Mouse (Mus musculus) MEL (cell line): ENCODE results near the gene Tbc1d24. TPM values are rescaled to one million over a fixed set of nuclear protein-coding genes. Genes with fewer than 3 reads are reported as not detected.

Source experiments
- DNase-seq: peaks from one replicate; pipeline ENCODE4 v3.0.0; 2011; ENCODE audit warnings: low read depth, low spot score
- H3K27ac ChIP-seq: 2 replicates; pipeline ENCODE4 v1.5.1; 2012; ENCODE audit warnings: low read depth, mild to moderate bottlenecking, control low read depth, low read length, moderate library complexity; ENCODE audit not compliant: control insufficient read depth
- H3K27me3 ChIP-seq, 2 experiments: fragments of 150-350 bp in 1 of 2; sonication (generic) in 1 of 2; 2 replicates each; pipeline ENCODE4 v1.6.1; 2012; ENCODE audit warnings: low read length in 2 of 2, mild to moderate bottlenecking in 2 of 2, improper control_type of control experiment in 1 of 2, moderate library complexity in 1 of 2; ENCODE audit not compliant: insufficient read depth in 2 of 2, control insufficient read depth in 1 of 2
- H3K36me3 ChIP-seq, 2 experiments: 2 replicates each; pipeline ENCODE4 v1.6.1; 2012 to 2014; ENCODE audit warnings: low read length in 2 of 2, improper control_type of control experiment in 1 of 2, inconsistent platforms in 1 of 2, mild to moderate bottlenecking in 1 of 2; ENCODE audit not compliant: insufficient read depth in 2 of 2, control insufficient read depth in 1 of 2
- H3K4me1 ChIP-seq, 2 experiments: fragments of 150-350 bp in 1 of 2; sonication (generic) in 1 of 2; 2 replicates each; pipeline ENCODE4 v1.6.1; 2012; ENCODE audit warnings: low read length in 2 of 2, improper control_type of control experiment in 1 of 2, mild to moderate bottlenecking in 1 of 2; ENCODE audit not compliant: insufficient read depth in 2 of 2, control insufficient read depth in 1 of 2
- H3K4me3 ChIP-seq, 2 experiments: fragments of 150-350 bp in 1 of 2; sonication (generic) in 1 of 2; 2 replicates each; pipeline ENCODE4 v1.5.1; 2012; ENCODE audit warnings: low read depth in 2 of 2, low read length in 2 of 2, mild to moderate bottlenecking in 2 of 2, moderate library complexity in 2 of 2, control low read depth in 1 of 2, improper control_type of control experiment in 1 of 2; ENCODE audit not compliant: control insufficient read depth in 1 of 2, insufficient read depth in 1 of 2
- H3K79me2 ChIP-seq: 2 replicates; pipeline ENCODE4 v1.6.1; 2012; ENCODE audit warnings: mild to moderate bottlenecking, low read length, moderate library complexity; ENCODE audit not compliant: control insufficient read depth, poor library complexity, insufficient read depth
- H3K9ac ChIP-seq: 2 replicates; pipeline ENCODE4 v1.6.1; 2012; ENCODE audit warnings: low read depth, mild to moderate bottlenecking, control low read depth, low read length, moderate library complexity; ENCODE audit not compliant: control insufficient read depth, poor library complexity, severe bottlenecking
- H3K9me3 ChIP-seq: fragments of 150-350 bp; sonication (generic); replicated peaks from 2 replicates; pipeline ENCODE4 v1.6.1; 2012; ENCODE audit warnings: mild to moderate bottlenecking, low read length, improper control_type of control experiment, moderate library complexity; ENCODE audit not compliant: insufficient read depth
- CHD1 ChIP-seq: IDR thresholded peaks from 2 replicates; pipeline ENCODE4 v1.6.1; 2012; ENCODE audit warnings: low read depth, mild to moderate bottlenecking, inconsistent platforms, low read length, improper control_type of control experiment
- CTCF ChIP-seq, 3 experiments: IDR thresholded peaks in 2 of 3; conservative IDR thresholded peaks in 1 of 3; 2 replicates each; pipeline ENCODE4 v1.5.1; 2011 to 2012; ENCODE audit warnings: low read length in 3 of 3, low read depth in 2 of 3, mild to moderate bottlenecking in 2 of 3, improper control_type of control experiment in 1 of 3, inconsistent platforms in 1 of 3, mixed read lengths in 1 of 3, moderate library complexity in 1 of 3; ENCODE audit not compliant: control insufficient read depth in 1 of 3, insufficient read depth in 1 of 3, poor library complexity in 1 of 3, severe bottlenecking in 1 of 3
- ELF1 ChIP-seq: IDR thresholded peaks from 2 replicates; pipeline ENCODE4 v1.6.1; 2014; ENCODE audit warnings: low read depth, mild to moderate bottlenecking, inconsistent platforms, low read length, improper control_type of control experiment, moderate library complexity
- EP300 ChIP-seq, 2 experiments: IDR thresholded peaks; 2 replicates each; pipeline ENCODE4 v1.6.1; 2011; ENCODE audit warnings: improper control_type of control experiment in 2 of 2, low read length in 2 of 2, low read depth in 1 of 2, mild to moderate bottlenecking in 1 of 2
- GABPA ChIP-seq: IDR thresholded peaks from 2 replicates; pipeline ENCODE4 v1.6.1; 2012; ENCODE audit warnings: low read depth, mild to moderate bottlenecking, inconsistent platforms, low read length, improper control_type of control experiment, moderate library complexity
- GATA1 ChIP-seq: IDR thresholded peaks from 2 replicates; pipeline ENCODE4 v1.6.1; 2011; ENCODE audit warnings: low read depth, low read length, improper control_type of control experiment
- KAT2A ChIP-seq: conservative IDR thresholded peaks from 2 replicates; pipeline ENCODE4 v1.6.1; 2012; ENCODE audit warnings: low read depth, low read length, improper control_type of control experiment, inconsistent platforms
- MAX ChIP-seq: IDR thresholded peaks from 2 replicates; pipeline ENCODE4 v1.6.1; 2011; ENCODE audit warnings: low read length, improper control_type of control experiment
- MAZ ChIP-seq: IDR thresholded peaks from 2 replicates; pipeline ENCODE4 v1.6.1; 2012; ENCODE audit warnings: low read depth, mild to moderate bottlenecking, inconsistent platforms, low read length, improper control_type of control experiment
- MYB ChIP-seq: IDR thresholded peaks from 2 replicates; pipeline ENCODE4 v1.6.1; 2011; ENCODE audit warnings: mild to moderate bottlenecking, low read depth, low read length, improper control_type of control experiment
- MYC ChIP-seq: IDR thresholded peaks from 2 replicates; pipeline ENCODE4 v1.6.1; 2011; ENCODE audit warnings: low read depth, mild to moderate bottlenecking, low read length, improper control_type of control experiment, moderate library complexity
- NELFE ChIP-seq: IDR thresholded peaks from 2 replicates; pipeline ENCODE4 v1.6.1; 2011; ENCODE audit warnings: low read depth, low read length, improper control_type of control experiment
- NRF1 ChIP-seq: IDR thresholded peaks from 2 replicates; pipeline ENCODE4 v1.6.1; 2014; ENCODE audit warnings: low read depth, mild to moderate bottlenecking, inconsistent platforms, low read length, improper control_type of control experiment, moderate library complexity; ENCODE audit not compliant: poor library complexity, insufficient read depth, severe bottlenecking
- POLR2AphosphoS2 ChIP-seq: IDR thresholded peaks from 2 replicates; pipeline ENCODE4 v1.6.1; 2011; ENCODE audit warnings: low read length, improper control_type of control experiment
- TCF12 ChIP-seq: IDR thresholded peaks from 2 replicates; pipeline ENCODE4 v1.6.1; 2014; ENCODE audit warnings: low read depth, mild to moderate bottlenecking, inconsistent platforms, low read length, improper control_type of control experiment, moderate library complexity
- USF2 ChIP-seq, 2 experiments: IDR thresholded peaks; 2 replicates each; pipeline ENCODE4 v1.6.1; 2011 to 2012; ENCODE audit warnings: improper control_type of control experiment in 2 of 2, low read length in 2 of 2, borderline replicate concordance in 1 of 2, inconsistent platforms in 1 of 2, low read depth in 1 of 2, mild to moderate bottlenecking in 1 of 2; ENCODE audit not compliant: insufficient read depth in 1 of 2
- ZKSCAN1 ChIP-seq: IDR thresholded peaks from 2 replicates; pipeline ENCODE4 v1.6.1; 2012; ENCODE audit warnings: low read depth, mild to moderate bottlenecking, inconsistent platforms, low read length, improper control_type of control experiment, moderate library complexity
- ZMIZ1 ChIP-seq: IDR thresholded peaks from 2 replicates; pipeline ENCODE4 v1.6.1; 2012; ENCODE audit warnings: low read depth, mild to moderate bottlenecking, inconsistent platforms, low read length, improper control_type of control experiment, moderate library complexity
- polyA plus RNA-seq, 2 experiments: library from polyadenylated mRNA; stranded (reverse) in 1 of 2; unstranded in 1 of 2; fragments of >175 nt in 1 of 2; fragments of >200 nt in 1 of 2; gene quantifications; 2 replicates each; pipeline versions ENCODE4 v1.2.1 to v1.2.4; 2012; ENCODE audit warnings: low replicate concordance in 2 of 2, low read depth in 1 of 2; ENCODE audit not compliant: insufficient read length in 2 of 2, insufficient read depth in 1 of 2, missing spikeins in 1 of 2
- total RNA-seq: library from RNA; depleted of rRNA; stranded (reverse); fragments of 300-350 nt; gene quantifications from 2 replicates; pipeline ENCODE4 v1.2.3, GENCODE M21; 2012

Gene Tbc1d24
- total and polyA plus RNA-seq, 3 experiments = 24.3 to 34.2 (median 27.3) TPM

DNA sequence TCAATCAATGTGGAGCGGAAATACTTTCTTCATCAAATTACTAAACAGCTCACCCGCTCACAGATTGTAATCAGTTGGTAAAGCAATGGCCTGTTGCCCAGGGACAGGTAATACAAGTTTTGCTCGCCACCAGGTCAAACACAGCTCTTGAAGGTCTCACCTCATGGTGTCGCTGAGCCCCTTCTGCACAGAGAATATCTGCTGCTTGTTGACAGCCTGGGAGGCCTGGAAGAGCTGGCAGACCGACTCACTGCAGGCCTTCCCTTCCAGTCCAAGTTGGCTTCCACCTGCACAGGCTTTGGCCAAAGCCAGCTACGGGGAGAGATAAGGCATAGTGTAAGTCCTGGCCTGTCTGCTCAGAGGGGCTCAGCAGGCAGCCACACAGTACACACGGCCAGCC lies 31.6 kb upstream of the Tbc1d24 start:
- Histone ChIP-seq H3K9ac (no peak overlapping the region), H3K4me3 (no peak overlapping the region), H3K27me3 (no peaks in the 10 kb centered on the region), H3K4me1 (no peaks in the 10 kb centered on the region), H3K9me3 (no peaks in the 10 kb centered on the region), H3K27ac (no peak overlapping the region), H3K36me3 (peaks cover 0 to 35% of the 10 kb centered on the region in 2 experiments; a peak in 2 of 4 replicates), H3K79me2 (no peaks in the 10 kb centered on the region)
- TF ChIP-seq USF2 (IDR thresholded peaks at IDR 0.05; ENCODE audit: borderline replicate concordance in 1 of 2, insufficient read depth in 1 of 2, low read depth in 1 of 2, low read length in 2 of 2) = no peak
- TF ChIP-seq NRF1 = no peak
- TF ChIP-seq TCF12 = no peak
- no peak for TF ChIP-seq POLR2AphosphoS2
- TF ChIP-seq ZKSCAN1 = no peak
- no peak for TF ChIP-seq GABPA
- DNase-seq = no peak

DNA sequence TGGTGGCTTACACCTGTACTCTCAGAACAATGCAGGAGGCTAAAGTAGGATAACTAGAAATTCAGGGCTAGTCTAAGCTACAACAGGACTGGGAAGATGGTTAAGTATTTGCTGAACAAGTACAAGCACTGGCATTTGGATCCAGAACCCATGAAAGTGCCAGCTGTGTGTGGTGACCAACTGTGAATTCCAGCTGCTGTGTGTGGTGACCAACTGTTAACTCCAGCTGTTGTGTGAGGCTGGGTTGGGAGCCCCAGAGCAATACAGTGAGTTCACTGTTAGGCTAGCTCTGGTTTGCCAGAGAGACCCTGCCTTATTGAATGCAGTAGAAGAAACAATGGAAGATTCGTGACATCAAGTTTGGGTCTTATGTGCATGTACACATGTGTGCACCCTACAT lies 31.1 kb upstream of the Tbc1d24 start:
- Histone ChIP-seq H3K4me3 (no peak overlapping the region), H3K36me3 (peaks cover 0 to 33% of the 10 kb centered on the region in 2 experiments; a peak in 2 of 4 replicates)

GRCm38 (mm10) chr17:24227941-24228340 lies 22.6 kb upstream of the Tbc1d24 start:
- TF ChIP-seq GATA1 (no peak), NELFE (no peak), CHD1 (no peak)
- Histone ChIP-seq H3K4me3 (no peak overlapping the region), H3K9me3 (no peaks in the 10 kb centered on the region), H3K36me3 (peaks cover 0 to 6% of the 10 kb centered on the region in 2 experiments; a peak in 1 of 4 replicates), H3K9ac (no peak overlapping the region), H3K4me1 (no peaks in the 10 kb centered on the region; a peak in 1 of 4 replicates), H3K79me2 (no peaks in the 10 kb centered on the region), H3K27ac (no peak overlapping the region), H3K27me3 (no peaks in the 10 kb centered on the region)
- DNase-seq = no peak

More for the DNA sequence above, 31.1 kb upstream of the Tbc1d24 start:
- Histone ChIP-seq H3K4me1 (no peaks in the 10 kb centered on the region), H3K79me2 (no peaks in the 10 kb centered on the region), H3K9me3 (no peaks in the 10 kb centered on the region), H3K27ac (no peak overlapping the region), H3K9ac (no peak overlapping the region), H3K27me3 (no peaks in the 10 kb centered on the region)
- no peak for TF ChIP-seq GATA1
- TF ChIP-seq MAX = no peak
- no peak for TF ChIP-seq NRF1
- no peak for TF ChIP-seq ZMIZ1
- no peak for TF ChIP-seq MYB
- no peak for TF ChIP-seq MYC
- TF ChIP-seq ELF1 = no peak
- no peak for TF ChIP-seq MAZ
- no peak for TF ChIP-seq KAT2A
- TF ChIP-seq EP300 (IDR thresholded peaks at IDR 0.05; ENCODE audit: low read depth in 1 of 2, low read length in 2 of 2) = no peak
- TF ChIP-seq CTCF (IDR thresholded peaks at IDR 0.05 in 2 of 3, conservative IDR thresholded peaks at IDR 0.05 in 1 of 3; ENCODE audit: control insufficient read depth in 1 of 3, insufficient read depth in 1 of 3, low read depth in 2 of 3, low read length in 3 of 3, poor library complexity in 1 of 3, severe bottlenecking in 1 of 3) = no peak
- no peak for DNase-seq
